Mouse (Mus musculus) hindbrain, embryonic 16.5 days (tissue): ENCODE measurements around the gene 4930558K02Rik. TPM values are rescaled to one million over a fixed set of nuclear protein-coding genes. Genes with fewer than 3 reads are reported as not detected.
A peak's percentile ranks its signal among the peaks of the same experiment; 100 is the strongest.

Source experiments
- ATAC-seq: fragments of 200-750 bp; cut with Nextera tagmentation; 2 replicates; pipeline ENCODE4 v1.8.0; 2017; ENCODE audit warnings: moderate TSS enrichment, moderate library complexity
- H3K27ac ChIP-seq: fragments of 300-500 bp; sonication (generic); 2 replicates; pipeline ENCODE4 v1.5.1; 2014; ENCODE audit warnings: low read depth, mild to moderate bottlenecking, control low read depth, low read length, moderate library complexity
- H3K27me3 ChIP-seq: fragments of 300-500 bp; sonication (generic); replicated peaks from 2 replicates; pipeline ENCODE4 v1.6.1; 2014; ENCODE audit warnings: low read length; ENCODE audit not compliant: control insufficient read depth, insufficient read depth
- H3K36me3 ChIP-seq: fragments of 300-500 bp; sonication (generic); 2 replicates; pipeline ENCODE4 v1.6.1; 2014; ENCODE audit warnings: mild to moderate bottlenecking, low read length, moderate library complexity, mixed read lengths; ENCODE audit not compliant: control insufficient read depth, insufficient read depth
- H3K4me1 ChIP-seq: fragments of 300-500 bp; sonication (generic); 2 replicates; pipeline ENCODE4 v1.6.1; 2014; ENCODE audit warnings: low read depth, low read length; ENCODE audit not compliant: control insufficient read depth, insufficient read depth
- H3K4me2 ChIP-seq: fragments of 300-500 bp; sonication (generic); 2 replicates; pipeline ENCODE4 v1.6.1; 2014; ENCODE audit warnings: mild to moderate bottlenecking, low read length, control low read depth, moderate library complexity
- H3K4me3 ChIP-seq: fragments of 300-500 bp; sonication (generic); 2 replicates; pipeline ENCODE4 v1.5.1; 2014; ENCODE audit warnings: mild to moderate bottlenecking, low read length, control low read depth, moderate library complexity
- H3K9ac ChIP-seq: fragments of 300-500 bp; sonication (generic); 2 replicates; pipeline ENCODE4 v1.6.1; 2014; ENCODE audit warnings: low read depth, mild to moderate bottlenecking, control low read depth, low read length, moderate library complexity
- H3K9me3 ChIP-seq: fragments of 300-500 bp; sonication (generic); 2 replicates; pipeline ENCODE4 v1.6.1; 2014; ENCODE audit warnings: mild to moderate bottlenecking, low read length, moderate library complexity; ENCODE audit not compliant: control insufficient read depth
- WGBS: fragments of 180-500 bp; shearing (Covaris S2); extraction: QIAGEN DNeasy Blood & Tissue Kit; methylation state at CpG from one replicate; pipeline ENCODE4 v1.1.7; 2014; 5-methylcytosine and 5-hydroxymethylcytosine counted together
- polyA plus RNA-seq: library from polyadenylated mRNA; unstranded; fragments of >200 nt; fragmentation: Nextera tagmentation; extraction: Ambion mirVana; gene quantifications from 2 replicates; pipeline ENCODE4 v1.2.1, GENCODE M21; 2015

The 4930558K02Rik gene
- polyA plus RNA-seq, 1 experiment from 2014 or later: 0.25 TPM

GRCm38 (mm10) chr1:161931817-161932216 lies 47.6 kb downstream of the 4930558K02Rik start:
- 74% methylated on average over 10 of the region's 10 CpGs for WGBS
- ATAC-seq: no peak; the same call in 1 of the 2 replicates
- no peaks in the 10 kb centered on the region for H3K27me3 ChIP-seq
- no peak overlapping the region for H3K4me3 ChIP-seq
- no peaks in the 10 kb centered on the region for H3K4me1 ChIP-seq
- no peak overlapping the region for H3K9ac ChIP-seq
- H3K27ac ChIP-seq: no peak overlapping the region
- H3K4me2 ChIP-seq: peak overlapping the region; percentile 28
- H3K9me3 ChIP-seq: no peaks in the 10 kb centered on the region
- no peaks in the 10 kb centered on the region for H3K36me3 ChIP-seq

GRCm38 (mm10) chr1:161931313-161931712 lies 48.1 kb downstream of the 4930558K02Rik start:
- WGBS: 64% methylated on average over 4 of the region's 4 CpGs
- H3K36me3 ChIP-seq: no peaks in the 10 kb centered on the region
- no peaks in the 10 kb centered on the region for H3K4me1 ChIP-seq
- no peaks in the 10 kb centered on the region for H3K9me3 ChIP-seq
- H3K4me3 ChIP-seq: no peak overlapping the region
- no peak for ATAC-seq
- no peaks in the 10 kb centered on the region for H3K27me3 ChIP-seq
- no peak overlapping the region for H3K9ac ChIP-seq
- no peak overlapping the region; the same call in 1 of the 2 replicates for H3K4me2 ChIP-seq
- H3K27ac ChIP-seq: no peak overlapping the region

GRCm38 (mm10) chr1:161927976-161928375 lies 51.5 kb downstream of the 4930558K02Rik start:
- no peak for ATAC-seq
- H3K9me3 ChIP-seq: no peaks in the 10 kb centered on the region
- H3K4me3 ChIP-seq: no peak overlapping the region
- H3K36me3 ChIP-seq: no peaks in the 10 kb centered on the region
- H3K4me2 ChIP-seq: no peak overlapping the region
- no peak overlapping the region for H3K27ac ChIP-seq
- no peaks in the 10 kb centered on the region for H3K27me3 ChIP-seq
- no peak overlapping the region for H3K9ac ChIP-seq
- H3K4me1 ChIP-seq: no peaks in the 10 kb centered on the region
- 92% methylated on average over 2 of the region's 2 CpGs for WGBS

DNA sequence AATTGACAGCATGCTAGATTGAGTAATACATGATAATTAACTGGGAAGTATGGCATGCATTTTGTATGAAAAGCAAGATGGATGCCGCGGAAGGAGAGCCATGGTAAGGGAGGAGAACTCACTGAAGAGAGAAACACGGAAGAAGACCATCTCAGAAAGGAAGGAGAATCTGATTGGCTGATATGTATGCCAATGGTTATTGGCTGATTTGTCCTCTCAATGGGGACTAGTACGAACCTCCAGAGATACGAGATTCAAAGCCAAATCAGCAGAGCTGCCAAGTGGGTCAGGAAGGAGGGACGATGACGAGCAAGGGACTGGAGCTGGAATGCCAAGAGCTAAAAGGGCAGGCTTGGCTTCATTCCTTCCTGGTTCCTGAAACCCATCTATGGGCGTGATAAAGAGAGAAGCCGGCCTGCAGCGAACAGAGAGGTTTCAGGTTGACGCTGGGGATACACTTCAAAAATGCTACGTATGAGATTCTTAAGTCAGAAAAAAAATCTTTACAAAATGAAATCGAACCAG lies 54.1 kb downstream of the 4930558K02Rik start:
- no peak for ATAC-seq
- no peak overlapping the region for H3K4me2 ChIP-seq
- H3K27ac ChIP-seq: no peak overlapping the region
- WGBS: 84% methylated on average over 13 of the region's 13 CpGs
- no peaks in the 10 kb centered on the region for H3K4me1 ChIP-seq
- H3K9me3 ChIP-seq: no peaks in the 10 kb centered on the region
- H3K9ac ChIP-seq: no peak overlapping the region
- H3K27me3 ChIP-seq: no peaks in the 10 kb centered on the region
- H3K4me3 ChIP-seq: no peak overlapping the region
- no peaks in the 10 kb centered on the region for H3K36me3 ChIP-seq

DNA sequence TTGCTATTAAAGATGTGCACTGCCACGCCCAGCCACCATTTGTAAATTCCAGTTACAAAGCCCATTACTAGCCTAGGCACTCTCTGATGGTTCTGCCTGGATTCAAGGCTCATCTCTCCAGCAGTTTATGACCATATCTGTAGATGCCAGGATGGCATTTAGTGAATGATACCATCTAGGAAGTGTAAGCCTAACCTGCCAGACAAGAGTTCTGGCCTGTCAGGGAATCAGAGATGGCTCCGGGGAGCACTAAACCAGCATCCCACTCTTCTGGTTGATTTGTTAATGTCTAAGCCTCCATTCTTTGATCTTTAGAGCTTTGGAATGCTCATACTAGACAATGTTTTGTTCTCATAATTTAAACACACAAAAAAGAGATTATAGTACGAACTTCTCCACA lies 55.1 kb downstream of the 4930558K02Rik start:
- WGBS: 68% methylated on average over 3 of the region's 3 CpGs
- no peak for ATAC-seq
- no peak overlapping the region for H3K4me3 ChIP-seq
- H3K27me3 ChIP-seq: no peaks in the 10 kb centered on the region
- no peak overlapping the region for H3K27ac ChIP-seq
- H3K4me1 ChIP-seq: no peaks in the 10 kb centered on the region
- no peak overlapping the region for H3K9ac ChIP-seq
- H3K9me3 ChIP-seq: no peaks in the 10 kb centered on the region
- no peaks in the 10 kb centered on the region for H3K36me3 ChIP-seq
- no peak overlapping the region for H3K4me2 ChIP-seq

GRCm38 (mm10) chr1:161921928-161922327 lies 57.5 kb downstream of the 4930558K02Rik start:
- Histone ChIP-seq H3K27me3 (no peaks in the 10 kb centered on the region), H3K9ac (no peak overlapping the region), H3K36me3 (no peaks in the 10 kb centered on the region), H3K9me3 (no peaks in the 10 kb centered on the region), H3K4me3 (no peak overlapping the region), H3K4me1 (no peaks in the 10 kb centered on the region), H3K27ac (no peak overlapping the region), H3K4me2 (no peak overlapping the region)
- 74% methylated on average over 6 of the region's 6 CpGs for WGBS
- ATAC-seq: no peak

GRCm38 (mm10) chr1:161920475-161921454 lies 58.7 kb downstream of the 4930558K02Rik start:
- Histone ChIP-seq H3K9ac (no peak overlapping the region), H3K4me1 (no peaks in the 10 kb centered on the region), H3K27ac (no peak overlapping the region), H3K4me2 (no peak overlapping the region), H3K9me3 (no peaks in the 10 kb centered on the region), H3K4me3 (no peak overlapping the region), H3K27me3 (no peaks in the 10 kb centered on the region), H3K36me3 (no peaks in the 10 kb centered on the region)
- WGBS: 89% methylated on average over 9 of the region's 9 CpGs
- no peak for ATAC-seq

- H3K27ac ChIP-seq: no peak overlapping the region
- no peak overlapping the region for H3K9ac ChIP-seq
- ATAC-seq: no peak
- no peak overlapping the region for H3K4me3 ChIP-seq
- H3K4me1 ChIP-seq: no peaks in the 10 kb centered on the region
- H3K9me3 ChIP-seq: no peaks in the 10 kb centered on the region
- H3K36me3 ChIP-seq: no peaks in the 10 kb centered on the region
- no peak overlapping the region for H3K4me2 ChIP-seq
- H3K27me3 ChIP-seq: no peaks in the 10 kb centered on the region
- 96% methylated on average over 2 of the region's 2 CpGs for WGBS
These were observed 59.8 kb downstream of the 4930558K02Rik start for GRCm38 (mm10) chr1:161919594-161919993.

GRCm38 (mm10) chr1:161918682-161919372 lies 60.6 kb downstream of the 4930558K02Rik start:
- Histone ChIP-seq H3K4me1 (no peaks in the 10 kb centered on the region), H3K27ac (no peak overlapping the region), H3K4me2 (no peak overlapping the region), H3K27me3 (no peaks in the 10 kb centered on the region), H3K4me3 (no peak overlapping the region), H3K9ac (no peak overlapping the region), H3K9me3 (no peaks in the 10 kb centered on the region), H3K36me3 (no peaks in the 10 kb centered on the region)
- 64% methylated on average over 7 of the region's 7 CpGs for WGBS
- no peak for ATAC-seq
